In genomic region chr2:34347096-34347495, GRCm38 (mm10) we compare ENCODE assay signal across 23 mouse cellular contexts. TPM values are rescaled to one million over a fixed set of nuclear protein-coding genes. Genes with fewer than 3 reads are reported as not detected.
DNase-seq lines count a peak whose midpoint lies in the region; ATAC-seq and TF ChIP-seq lines count a peak whose summit lies in the region.
"Had no signal": no experiment of that assay in that cellular context is flagged by ENCODE, and none has a peak within 500 bp of the region (broad histone marks: within the 10 kb centered on the region; RNA-seq: fewer than 3 reads in every experiment).

No protein-coding gene starts in this region.

- no peak overlapping the region for H3K4me3 ChIP-seq in embryonic facial prominence, embryonic 13.5 days
- H3K4me3 ChIP-seq in embryonic facial prominence, embryonic 10.5 days, result no peak overlapping the region
- no peak overlapping the region for H3K4me3 ChIP-seq in midbrain, embryonic 12.5 days
- H3K4me3 ChIP-seq in midbrain, embryonic 11.5 days (ENCODE audit: low read depth, low read length), result no peak overlapping the region
- H3K4me3 ChIP-seq in forebrain, postnatal 0 days (ENCODE audit: low read depth, low read length), result no peak overlapping the region; the same call in 1 of the 2 replicates
- H3K4me3 ChIP-seq in midbrain, embryonic 16.5 days (ENCODE audit: low read depth, low read length), result no peak overlapping the region
- H3K4me3 ChIP-seq: heart, adult 2 months; heart, embryonic 15.5 days; megakaryocyte, embryonic 14.5 days; stomach, embryonic 15.5 days had no signal

- no peak for ATAC-seq in embryonic facial prominence, embryonic 13.5 days (ENCODE audit: insufficient number of reproducible peaks, insufficient read depth, low FRiP score, low TSS enrichment, low read depth)
- no peak for ATAC-seq in midbrain, embryonic 12.5 days (ENCODE audit: low FRiP score, low read depth)
- ATAC-seq in midbrain, embryonic 11.5 days (ENCODE audit: low FRiP score), result no peak
- ATAC-seq in forebrain, postnatal 0 days, result peak; percentile 67; the same call in 1 of the 2 replicates
- ATAC-seq in midbrain, embryonic 16.5 days, result no peak
- no peak for ATAC-seq in megakaryocyte, adult 5-6 weeks (ENCODE audit: poor library complexity, severe bottlenecking)
- ATAC-seq: activated CD4-positive, CD25-positive, alpha-beta regulatory T cell, adult 4 months; intestine, embryonic 16.5 days had no signal

- no peaks in the 10 kb centered on the region for H3K9me3 ChIP-seq in embryonic facial prominence, embryonic 13.5 days
- no peaks in the 10 kb centered on the region for H3K9me3 ChIP-seq in embryonic facial prominence, embryonic 10.5 days
- H3K9me3 ChIP-seq in midbrain, embryonic 12.5 days, result no peaks in the 10 kb centered on the region
- H3K9me3 ChIP-seq in midbrain, embryonic 11.5 days (ENCODE audit: control insufficient read depth, low read length), result no peaks in the 10 kb centered on the region
- H3K9me3 ChIP-seq in forebrain, postnatal 0 days (ENCODE audit: low read length), result no peaks in the 10 kb centered on the region
- no peaks in the 10 kb centered on the region for H3K9me3 ChIP-seq in midbrain, embryonic 16.5 days (replicated peaks; ENCODE audit: control insufficient read depth, low read length, poor library complexity, severe bottlenecking)
- H3K9me3 ChIP-seq: heart, embryonic 15.5 days; megakaryocyte, embryonic 14.5 days; stomach, embryonic 15.5 days had no signal

- 24% methylated on average over 6 of the region's 6 CpGs for WGBS in embryonic facial prominence, embryonic 13.5 days
- 74% methylated on average over 6 of the region's 6 CpGs for WGBS in embryonic facial prominence, embryonic 10.5 days
- WGBS in midbrain, embryonic 12.5 days, result 56% methylated on average over 6 of the region's 6 CpGs
- 73% methylated on average over 6 of the region's 6 CpGs for WGBS in midbrain, embryonic 11.5 days
- 43% methylated on average over 6 of the region's 6 CpGs for WGBS in forebrain, postnatal 0 days
- WGBS in midbrain, embryonic 16.5 days, result 34% methylated on average over 6 of the region's 6 CpGs

- peaks cover 12% of the 10 kb centered on the region for H3K4me1 ChIP-seq in embryonic facial prominence, embryonic 13.5 days
- H3K4me1 ChIP-seq in embryonic facial prominence, embryonic 10.5 days, result peaks cover 11% of the 10 kb centered on the region
- H3K4me1 ChIP-seq in midbrain, embryonic 12.5 days, result peaks cover 20% of the 10 kb centered on the region; the same call in 1 of the 2 replicates
- H3K4me1 ChIP-seq in midbrain, embryonic 11.5 days (ENCODE audit: control insufficient read depth, insufficient read depth, low read length), result no peaks in the 10 kb centered on the region
- no peaks in the 10 kb centered on the region for H3K4me1 ChIP-seq in forebrain, postnatal 0 days (ENCODE audit: insufficient read depth)
- peaks cover 18% of the 10 kb centered on the region for H3K4me1 ChIP-seq in midbrain, embryonic 16.5 days (ENCODE audit: control insufficient read depth, insufficient read depth, low read length)
- H3K4me1 ChIP-seq: heart, embryonic 15.5 days; megakaryocyte, embryonic 14.5 days; stomach, embryonic 15.5 days had no signal

- DNase-seq in embryonic facial prominence, embryonic 10.5 days (ENCODE audit: low spot score), result no peak
- no peak for DNase-seq in midbrain, embryonic 11.5 days (ENCODE audit: low spot score, missing footprints)
- no peak for DNase-seq in forebrain, postnatal 0 days
- no peak for DNase-seq in spleen, postnatal 14 days (ENCODE audit: low spot score in 2 of 2)
- DNase-seq: adrenal gland, postnatal 14 days; cerebellum, adult 18-20 months; gastrocnemius, postnatal 25 days; heart, adult 2 months; heart, postnatal 4 days; kidney, postnatal 36 days; left cerebral cortex, postnatal 4 days; liver; lung, postnatal 14 days; thymus, adult 18-20 months had no signal

- H3K4me2 ChIP-seq in embryonic facial prominence, embryonic 13.5 days, result peak overlapping the region; percentile 7
- H3K4me2 ChIP-seq in midbrain, embryonic 12.5 days (replicated peaks), result no peak overlapping the region
- no peak overlapping the region for H3K4me2 ChIP-seq in midbrain, embryonic 11.5 days
- H3K4me2 ChIP-seq in forebrain, postnatal 0 days (ENCODE audit: low read depth), result no peak overlapping the region
- H3K4me2 ChIP-seq in midbrain, embryonic 16.5 days (ENCODE audit: low read length), result peak overlapping the region; percentile 22; the same call in 1 of the 2 replicates
- H3K4me2 ChIP-seq: heart, embryonic 15.5 days; stomach, embryonic 15.5 days had no signal

- H3K27ac ChIP-seq in embryonic facial prominence, embryonic 13.5 days, result no peak overlapping the region
- no peak overlapping the region for H3K27ac ChIP-seq in embryonic facial prominence, embryonic 10.5 days (replicated peaks)
- peak overlapping the region; percentile 56 for H3K27ac ChIP-seq in midbrain, embryonic 12.5 days (replicated peaks)
- H3K27ac ChIP-seq in midbrain, embryonic 11.5 days (ENCODE audit: low read depth, low read length), result no peak overlapping the region
- H3K27ac ChIP-seq in forebrain, postnatal 0 days (ENCODE audit: low read depth, low read length), result 0 out of 2 replicates have a peak overlapping the region, but pooled peaks have one; percentile 31
- peak overlapping the region; percentile 69 for H3K27ac ChIP-seq in midbrain, embryonic 16.5 days (ENCODE audit: low read length)
- H3K27ac ChIP-seq: heart, adult 2 months; heart, embryonic 15.5 days; stomach, embryonic 15.5 days had no signal

- no peak for TF ChIP-seq CTCF in forebrain, postnatal 0 days (IDR thresholded peaks at IDR 0.05; ENCODE audit: low read depth)

- no peaks in the 10 kb centered on the region for H3K36me3 ChIP-seq in embryonic facial prominence, embryonic 13.5 days
- peaks cover 14% of the 10 kb centered on the region for H3K36me3 ChIP-seq in embryonic facial prominence, embryonic 10.5 days (replicated peaks)
- H3K36me3 ChIP-seq in midbrain, embryonic 12.5 days, result no peaks in the 10 kb centered on the region; the same call in 1 of the 2 replicates
- no peaks in the 10 kb centered on the region for H3K36me3 ChIP-seq in midbrain, embryonic 11.5 days (ENCODE audit: control insufficient read depth, insufficient read depth, low read length)
- no peaks in the 10 kb centered on the region for H3K36me3 ChIP-seq in forebrain, postnatal 0 days (ENCODE audit: insufficient read depth)
- no peaks in the 10 kb centered on the region for H3K36me3 ChIP-seq in midbrain, embryonic 16.5 days (ENCODE audit: control insufficient read depth, insufficient read depth, low read length)
- H3K36me3 ChIP-seq: heart, embryonic 15.5 days; stomach, embryonic 15.5 days had no signal

- no peak overlapping the region for H3K9ac ChIP-seq in embryonic facial prominence, embryonic 13.5 days
- H3K9ac ChIP-seq in midbrain, embryonic 12.5 days (replicated peaks), result no peak overlapping the region
- no peak overlapping the region for H3K9ac ChIP-seq in midbrain, embryonic 11.5 days (ENCODE audit: low read length)
- H3K9ac ChIP-seq in forebrain, postnatal 0 days, result no peak overlapping the region
- H3K9ac ChIP-seq in midbrain, embryonic 16.5 days (ENCODE audit: low read depth, low read length), result no peak overlapping the region
- H3K9ac ChIP-seq: heart, embryonic 15.5 days; stomach, embryonic 15.5 days had no signal

- peaks cover 22% of the 10 kb centered on the region for H3K27me3 ChIP-seq in embryonic facial prominence, embryonic 13.5 days
- no peaks in the 10 kb centered on the region for H3K27me3 ChIP-seq in embryonic facial prominence, embryonic 10.5 days (replicated peaks; ENCODE audit: low read depth, poor library complexity, severe bottlenecking)
- H3K27me3 ChIP-seq in midbrain, embryonic 12.5 days, result no peaks in the 10 kb centered on the region
- no peaks in the 10 kb centered on the region for H3K27me3 ChIP-seq in midbrain, embryonic 11.5 days (ENCODE audit: control insufficient read depth, insufficient read depth, low read length)
- no peaks in the 10 kb centered on the region for H3K27me3 ChIP-seq in forebrain, postnatal 0 days (ENCODE audit: insufficient read depth, low read length)
- H3K27me3 ChIP-seq in midbrain, embryonic 16.5 days (ENCODE audit: control insufficient read depth, insufficient read depth, low read depth, low read length), result no peaks in the 10 kb centered on the region
- H3K27me3 ChIP-seq: heart, embryonic 15.5 days; megakaryocyte, embryonic 14.5 days; stomach, embryonic 15.5 days had no signal

RNA-seq across cellular contexts. Expression of gene Pbx3, which starts 25.8 kb away (rescaled TPM):
- polyA plus RNA-seq in embryonic facial prominence, embryonic 13.5 days (2015; fragmentation: Nextera tagmentation; extraction: Ambion mirVana), result 21.4 and 24.7 TPM in 2 replicates
- 36.7 and 38.9 TPM in 2 replicates for polyA plus RNA-seq in embryonic facial prominence, embryonic 10.5 days (2016; fragmentation: Nextera tagmentation; extraction: Ambion mirVana)
- polyA plus RNA-seq in midbrain, embryonic 12.5 days (2016; fragmentation: Nextera tagmentation; extraction: Ambion mirVana), result 76.6 and 79.3 TPM in 2 replicates
- polyA plus RNA-seq in midbrain, embryonic 11.5 days (2014; fragmentation: Nextera tagmentation; extraction: Ambion mirVana), result 59.3 and 63.8 TPM in 2 replicates
- total RNA-seq in forebrain, postnatal 0 days (2014; rRNA removed), result 60.2 and 83.2 TPM in 2 replicates
- polyA plus RNA-seq in forebrain, postnatal 0 days (2015; fragmentation: Nextera tagmentation; extraction: Ambion mirVana), result 48.5 and 49.2 TPM in 2 replicates
- polyA plus RNA-seq in midbrain, embryonic 16.5 days (2015; fragmentation: Nextera tagmentation; extraction: Ambion mirVana), result 78.4 and 82.7 TPM in 2 replicates
- total RNA-seq in megakaryocyte, adult 5-6 weeks (2015), result 19.8 and 21.7 TPM in 2 replicates
- 11.9 and 12.2 TPM in 2 replicates for total RNA-seq in megakaryocyte, adult 5-6 weeks (2017)

RNA-seq across cellular contexts. Expression of gene Mapkap1, which starts 59.5 kb away (rescaled TPM):
- 106 and 107 TPM in 2 replicates for polyA plus RNA-seq in embryonic facial prominence, embryonic 13.5 days (2015; fragmentation: Nextera tagmentation; extraction: Ambion mirVana)
- 88.1 and 90.9 TPM in 2 replicates for polyA plus RNA-seq in embryonic facial prominence, embryonic 10.5 days (2016; fragmentation: Nextera tagmentation; extraction: Ambion mirVana)
- polyA plus RNA-seq in midbrain, embryonic 12.5 days (2016; fragmentation: Nextera tagmentation; extraction: Ambion mirVana), result 111 and 112 TPM in 2 replicates
- polyA plus RNA-seq in midbrain, embryonic 11.5 days (2014; fragmentation: Nextera tagmentation; extraction: Ambion mirVana), result 90.7 and 98.4 TPM in 2 replicates
- total RNA-seq in forebrain, postnatal 0 days (2014; rRNA removed), result 78.9 and 102 TPM in 2 replicates
- polyA plus RNA-seq in forebrain, postnatal 0 days (2015; fragmentation: Nextera tagmentation; extraction: Ambion mirVana), result 89.8 and 102 TPM in 2 replicates
- 88.3 and 89.1 TPM in 2 replicates for polyA plus RNA-seq in midbrain, embryonic 16.5 days (2015; fragmentation: Nextera tagmentation; extraction: Ambion mirVana)
- total RNA-seq in megakaryocyte, adult 5-6 weeks (2015), result 22.1 and 29.7 TPM in 2 replicates
- total RNA-seq in megakaryocyte, adult 5-6 weeks (2017), result 37.8 and 40.2 TPM in 2 replicates

Comparison
In these comparisons a context has a peak if more than half of its experiments do, and no peak if none do; other contexts are left out.
1. H3K27ac ChIP-seq: peak in midbrain, embryonic 12.5 days (single experiment), forebrain, postnatal 0 days (single experiment) and midbrain, embryonic 16.5 days (single experiment); none in embryonic facial prominence, embryonic 13.5 days (single experiment), embryonic facial prominence, embryonic 10.5 days (single experiment) and midbrain, embryonic 11.5 days (single experiment).
2. H3K4me2 ChIP-seq: peak in embryonic facial prominence, embryonic 13.5 days (single experiment) and midbrain, embryonic 16.5 days (single experiment); none in midbrain, embryonic 12.5 days (single experiment), midbrain, embryonic 11.5 days (single experiment) and forebrain, postnatal 0 days (single experiment).